8 mouse cellular contexts compared by ENCODE assay signal in the genomic region with DNA sequence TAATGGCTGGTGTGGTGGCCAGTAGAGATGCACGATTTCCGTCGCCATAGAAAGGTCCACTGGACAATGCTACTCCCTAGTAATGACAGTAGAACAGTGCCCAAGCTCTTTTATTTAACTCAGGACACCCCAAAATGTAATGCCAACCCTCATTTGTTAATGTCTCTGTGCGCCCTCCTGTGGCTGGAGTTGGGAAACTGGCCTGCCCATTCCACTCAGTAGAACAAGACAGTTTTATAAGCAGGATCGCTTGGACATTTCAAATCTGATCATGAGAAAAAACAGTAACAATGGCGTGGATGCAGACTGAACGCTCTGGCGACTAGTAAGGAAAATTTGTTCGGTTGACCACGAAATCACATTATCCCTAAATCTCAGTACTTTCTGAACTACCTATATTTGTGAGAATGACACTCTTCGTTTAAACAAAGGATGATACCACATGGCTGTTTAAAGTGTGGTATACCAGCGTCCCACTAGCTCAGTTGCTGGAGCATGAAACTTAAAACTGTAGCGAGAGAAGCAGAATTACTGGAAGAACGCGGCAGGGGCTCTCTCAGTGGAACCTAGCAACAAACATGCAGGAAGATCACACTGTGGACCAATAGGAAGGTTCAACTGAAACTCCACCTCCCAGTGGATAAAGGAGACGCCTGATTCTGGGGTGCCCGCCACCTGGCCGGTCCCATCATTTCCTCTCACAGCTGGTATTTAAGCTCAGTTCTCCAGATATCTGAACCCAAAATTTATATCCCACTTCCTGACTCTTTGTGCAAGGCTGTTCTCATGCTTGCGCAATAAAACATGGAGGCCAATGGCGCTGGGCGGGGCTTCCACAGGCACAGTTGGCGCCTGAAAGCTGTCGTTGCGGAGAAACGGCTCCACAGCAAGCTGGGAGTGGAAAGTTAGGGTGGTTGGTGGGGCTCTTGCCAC. TPM values are rescaled to one million over a fixed set of nuclear protein-coding genes. Genes with fewer than 3 reads are reported as not detected.
DNase-seq lines count a peak whose midpoint lies in the region; ATAC-seq and TF ChIP-seq lines count a peak whose summit lies in the region.

No protein-coding gene starts in this region.

- no peaks in the 10 kb centered on the region for H3K36me3 ChIP-seq in hindbrain, embryonic 12.5 days
- no peaks in the 10 kb centered on the region for H3K36me3 ChIP-seq in lung, embryonic 16.5 days (ENCODE audit: control insufficient read depth, insufficient read depth, low read length)
- no peaks in the 10 kb centered on the region for H3K36me3 ChIP-seq in thymus, adult 2 months (ENCODE audit: control insufficient read depth, insufficient read depth, low read length)

- peak; percentile 66 for DNase-seq in Muller cell, postnatal 12 days (ENCODE audit: inconsistent ontology term)
- peak; percentile 74 for DNase-seq in cerebellum, adult 9-11 months
- peak; percentile 17 to 52 for DNase-seq in frontal cortex, postnatal 10 days (ENCODE audit: low spot score in 2 of 2)
- peak; percentile 67 to 71 for DNase-seq in layer of hippocampus, postnatal 10 days (ENCODE audit: low spot score in 2 of 2)
- DNase-seq in thymus, adult 2 months, result peak; percentile 61

- H3K9me3 ChIP-seq in hindbrain, embryonic 12.5 days (replicated peaks), result no peaks in the 10 kb centered on the region
- H3K9me3 ChIP-seq in lung, embryonic 16.5 days (ENCODE audit: control insufficient read depth, low read length), result no peaks in the 10 kb centered on the region

- no peaks in the 10 kb centered on the region for H3K27me3 ChIP-seq in hindbrain, embryonic 12.5 days
- H3K27me3 ChIP-seq in lung, embryonic 16.5 days (ENCODE audit: control insufficient read depth, insufficient read depth, low read depth, low read length), result no peaks in the 10 kb centered on the region
- H3K27me3 ChIP-seq in thymus, adult 2 months (ENCODE audit: control insufficient read depth, insufficient read depth, low read length), result no peaks in the 10 kb centered on the region

- 25% methylated on average over 25 of the region's 25 CpGs for WGBS in hindbrain, embryonic 12.5 days
- WGBS in lung, embryonic 16.5 days, result 20% methylated on average over 25 of the region's 25 CpGs
- WGBS in olfactory bulb, adult 2 months, result 16% methylated on average over 25 of the region's 25 CpGs
- 10% methylated on average over 25 of the region's 25 CpGs for WGBS in thymus, adult 2 months

- peak overlapping the region; percentile 74 for H3K27ac ChIP-seq in hindbrain, embryonic 12.5 days
- peak overlapping the region; percentile 84 for H3K27ac ChIP-seq in lung, embryonic 16.5 days (ENCODE audit: low read length)
- H3K27ac ChIP-seq in olfactory bulb, adult 2 months (ENCODE audit: insufficient read depth, low read depth, low read length), result peak overlapping the region; percentile 93
- H3K27ac ChIP-seq in thymus, adult 2 months (ENCODE audit: control insufficient read depth, insufficient read depth, low read length), result peak overlapping the region; percentile 91

- H3K4me2 ChIP-seq in hindbrain, embryonic 12.5 days (replicated peaks), result peak overlapping the region; percentile 52
- H3K4me2 ChIP-seq in lung, embryonic 16.5 days (ENCODE audit: low read depth, low read length), result peak overlapping the region; percentile 60

- no peak for TF ChIP-seq CTCF in olfactory bulb, adult 2 months (IDR thresholded peaks at IDR 0.05; ENCODE audit: insufficient read depth, low read depth, low read length)
- TF ChIP-seq CTCF in thymus, adult 2 months (IDR thresholded peaks at IDR 0.05; ENCODE audit: borderline replicate concordance, control insufficient read depth, extremely low read depth, insufficient read depth, low read length, poor library complexity), result no peak

- no peaks in the 10 kb centered on the region for H3K4me1 ChIP-seq in hindbrain, embryonic 12.5 days
- no peaks in the 10 kb centered on the region for H3K4me1 ChIP-seq in lung, embryonic 16.5 days (replicated peaks; ENCODE audit: control insufficient read depth, insufficient read depth, low read length)
- no peaks in the 10 kb centered on the region for H3K4me1 ChIP-seq in olfactory bulb, adult 2 months (ENCODE audit: control insufficient read depth, insufficient read depth, low read length)
- H3K4me1 ChIP-seq in thymus, adult 2 months (replicated peaks; ENCODE audit: control insufficient read depth, insufficient read depth, low read length), result peaks cover 4% of the 10 kb centered on the region; the same call in 1 of the 2 replicates

- TF ChIP-seq POLR2A in olfactory bulb, adult 2 months (IDR thresholded peaks at IDR 0.05; ENCODE audit: insufficient read depth, low read depth, low read length), result no peak
- no peak for TF ChIP-seq POLR2A in thymus, adult 2 months (IDR thresholded peaks at IDR 0.05; ENCODE audit: control insufficient read depth, extremely low read depth, insufficient read depth, low read length, poor library complexity)

- peak overlapping the region; percentile 39 for H3K4me3 ChIP-seq in hindbrain, embryonic 12.5 days
- H3K4me3 ChIP-seq in lung, embryonic 16.5 days (ENCODE audit: low read length), result peak overlapping the region; percentile 47
- peak overlapping the region; percentile 58 for H3K4me3 ChIP-seq in olfactory bulb, adult 2 months (ENCODE audit: insufficient read depth, low read depth, low read length)
- peak overlapping the region; percentile 55 for H3K4me3 ChIP-seq in thymus, adult 2 months (ENCODE audit: control insufficient read depth, insufficient read depth, low read length)

- peak overlapping the region; percentile 35; the same call in 1 of the 2 replicates for H3K9ac ChIP-seq in hindbrain, embryonic 12.5 days
- H3K9ac ChIP-seq in lung, embryonic 16.5 days (ENCODE audit: low read length), result peak overlapping the region; percentile 59

- ATAC-seq in hindbrain, embryonic 12.5 days (ENCODE audit: low FRiP score), result peak; percentile 90
- ATAC-seq in lung, embryonic 16.5 days (ENCODE audit: low read depth), result peak; percentile 86

RNA-seq across cellular contexts. Expression of gene Rbbp7, which starts 24.9 kb away (rescaled TPM):
- polyA plus RNA-seq in hindbrain, embryonic 12.5 days (2016; fragmentation: Nextera tagmentation; extraction: Ambion mirVana), result 283 and 286 TPM in 2 replicates
- total RNA-seq in layer of hippocampus, postnatal 10 days (2021), result 100 to 1,000 TPM; 161 to 167 TPM
- 517 and 530 TPM in 2 replicates for polyA plus RNA-seq in lung, embryonic 16.5 days (2015; fragmentation: Nextera tagmentation; extraction: Ambion mirVana)
- polyA plus RNA-seq in olfactory bulb, adult 2 months (2012; ENCODE audit: insufficient read depth, insufficient read length, low replicate concordance, missing spikeins), result 220 TPM in 1 of 2 replicates, not detected in the other
- 82.7 and 88.3 TPM in 2 replicates for polyA plus RNA-seq in thymus, adult 2 months (2012; rRNA removed)

Comparison
In these comparisons a context has a peak if more than half of its experiments do, and no peak if none do; other contexts are left out.
1. Peak in every context shown above with its lines: DNase-seq, ATAC-seq, H3K4me3 ChIP-seq and H3K27ac ChIP-seq.